Mouse (Mus musculus): ENCODE data around the gene Isyna1. TPM values are rescaled to one million over a fixed set of nuclear protein-coding genes. Genes with fewer than 3 reads are reported as not detected.

Gene Isyna1
- polyA plus RNA-seq, 1 experiment, result 77.2 TPM

- H3K4me1 ChIP-seq (ENCODE audit: control insufficient read depth, insufficient read depth, low read length), result no peaks in the 10 kb centered on the region
- TF ChIP-seq CTCF (IDR thresholded peaks at IDR 0.05; ENCODE audit: extremely low read depth, insufficient read depth, low read length) (no peak), POLR2A (IDR thresholded peaks at IDR 0.05; ENCODE audit: extremely low read depth, insufficient read depth, low read length) (no peak)
- H3K27ac ChIP-seq (ENCODE audit: insufficient read depth, low read length), result no peak overlapping the region
- H3K4me3 ChIP-seq (ENCODE audit: insufficient read depth, low read length), result no peak overlapping the region
Measured at GRCm38 (mm10) chr8:70644065-70644464, 49.9 kb downstream of the Isyna1 start.

DNA sequence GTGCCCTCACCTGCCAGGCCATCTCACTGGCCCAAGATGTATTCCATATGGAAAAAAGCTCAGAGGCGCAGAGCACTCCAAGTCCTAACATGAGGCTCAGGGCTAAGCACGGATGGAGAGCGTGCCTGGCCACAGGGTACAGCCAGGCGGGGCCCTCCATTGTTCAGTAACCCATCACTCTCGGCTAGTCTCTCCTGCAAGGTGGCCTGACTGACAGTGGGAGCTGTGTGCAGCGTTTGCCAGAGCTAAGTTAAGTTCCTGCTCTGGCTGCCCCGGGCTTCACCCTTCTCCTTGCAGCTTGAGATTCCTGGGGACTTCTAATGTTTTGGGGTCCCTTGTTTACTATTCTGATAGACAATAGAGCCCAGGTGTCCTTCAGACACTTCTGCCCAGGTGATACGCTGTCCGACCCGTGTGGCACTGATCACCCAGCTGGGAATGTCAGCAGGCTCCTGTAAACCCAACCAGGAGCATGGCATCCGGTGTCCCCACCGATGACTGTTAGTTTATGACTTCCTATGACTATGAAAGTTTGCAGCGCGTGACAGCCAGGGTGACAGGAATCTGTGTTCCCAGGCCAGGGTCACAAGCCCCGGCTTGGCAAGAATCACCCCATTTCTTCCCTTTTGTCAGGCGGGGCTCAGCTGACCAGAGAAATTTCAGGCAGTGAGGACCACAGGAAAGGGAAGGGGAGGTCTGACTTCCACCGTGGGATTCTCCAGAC is 51.5 kb downstream of the Isyna1 start:
- TF ChIP-seq POLR2A (IDR thresholded peaks at IDR 0.05; ENCODE audit: extremely low read depth, insufficient read depth, low read length), result no peak
- no peak for TF ChIP-seq CTCF (IDR thresholded peaks at IDR 0.05; ENCODE audit: extremely low read depth, insufficient read depth, low read length)
- H3K27ac ChIP-seq (ENCODE audit: insufficient read depth, low read length), result no peak overlapping the region
- no peaks in the 10 kb centered on the region for H3K4me1 ChIP-seq (ENCODE audit: control insufficient read depth, insufficient read depth, low read length)
- no peak overlapping the region for H3K4me3 ChIP-seq (ENCODE audit: insufficient read depth, low read length)

DNA sequence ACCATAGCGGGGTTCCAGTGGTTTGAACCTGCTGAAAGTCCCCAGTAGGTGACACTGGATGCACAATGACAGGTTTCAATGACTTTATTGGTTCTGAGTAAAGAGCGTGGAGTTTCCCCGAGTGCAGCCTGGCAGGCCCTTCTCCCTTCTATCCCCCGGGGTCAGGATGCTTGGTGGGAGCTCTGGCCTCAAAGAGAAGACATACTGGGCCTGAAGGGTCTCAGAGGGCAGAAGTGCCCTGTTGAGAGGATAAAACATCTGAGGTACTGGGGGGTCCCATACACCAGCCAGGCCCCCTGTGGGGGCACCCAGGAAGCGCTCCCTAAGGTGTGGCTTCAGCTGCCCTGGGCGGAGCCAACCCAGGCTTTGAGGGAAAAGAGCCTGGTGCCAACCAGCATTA is 52.2 kb downstream of the Isyna1 start:
- no peak for TF ChIP-seq POLR2A (IDR thresholded peaks at IDR 0.05; ENCODE audit: extremely low read depth, insufficient read depth, low read length)
- TF ChIP-seq CTCF (IDR thresholded peaks at IDR 0.05; ENCODE audit: extremely low read depth, insufficient read depth, low read length), result no peak
- no peaks in the 10 kb centered on the region for H3K4me1 ChIP-seq (ENCODE audit: control insufficient read depth, insufficient read depth, low read length)
- no peak overlapping the region for H3K4me3 ChIP-seq (ENCODE audit: insufficient read depth, low read length)
- no peak overlapping the region for H3K27ac ChIP-seq (ENCODE audit: insufficient read depth, low read length)

DNA sequence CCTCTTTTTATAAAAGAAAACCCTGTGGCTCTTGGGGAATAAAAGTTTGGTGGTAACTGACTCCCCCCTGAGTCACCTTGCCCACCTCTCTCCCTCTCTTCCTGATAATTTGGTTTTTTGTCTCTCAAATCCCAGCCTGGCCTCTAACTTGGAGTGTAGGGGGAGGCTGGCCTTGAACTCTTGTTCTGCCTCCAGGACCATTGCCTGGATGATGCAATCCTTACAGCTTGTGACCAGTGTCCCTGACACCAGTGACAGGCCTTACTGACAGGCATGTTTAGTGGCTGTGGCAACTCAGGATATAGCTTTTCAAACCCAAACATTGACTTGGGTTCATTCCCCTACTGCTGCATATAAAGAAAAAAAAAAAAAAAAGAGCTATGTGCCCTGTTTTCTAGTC is 52.6 kb downstream of the Isyna1 start:
- TF ChIP-seq POLR2A (IDR thresholded peaks at IDR 0.05; ENCODE audit: extremely low read depth, insufficient read depth, low read length) (no peak), CTCF (IDR thresholded peaks at IDR 0.05; ENCODE audit: extremely low read depth, insufficient read depth, low read length) (no peak)
- H3K27ac ChIP-seq (ENCODE audit: insufficient read depth, low read length), result no peak overlapping the region
- H3K4me1 ChIP-seq (ENCODE audit: control insufficient read depth, insufficient read depth, low read length), result no peaks in the 10 kb centered on the region
- no peak overlapping the region for H3K4me3 ChIP-seq (ENCODE audit: insufficient read depth, low read length)

Other genes starting within 250 kb of the Isyna1 start
- gene Upf1, start 241.1 kb upstream of the Isyna1 start, polyA plus RNA-seq (2012; rRNA removed), result 23.8 TPM in 2 replicates
- 0.19 and 0.36 TPM in 2 replicates for gene Comp, start 220.8 kb upstream of the Isyna1 start, polyA plus RNA-seq (2012; rRNA removed)
- 113 and 115 TPM in 2 replicates for gene Crtc1, start 154.8 kb upstream of the Isyna1 start, polyA plus RNA-seq (2012; rRNA removed)
- 66.9 and 70.9 TPM in 2 replicates for gene Klhl26, start 117.4 kb upstream of the Isyna1 start, polyA plus RNA-seq (2012; rRNA removed)
- gene Tmem59l, start 107.0 kb upstream of the Isyna1 start, polyA plus RNA-seq (2012; rRNA removed), result 368 and 400 TPM in 2 replicates
- 2.1 and 8.6 TPM in 2 replicates for gene Crlf1, start 101.2 kb upstream of the Isyna1 start, polyA plus RNA-seq (2012; rRNA removed)
- gene Rex1bd, start 87.6 kb upstream of the Isyna1 start, polyA plus RNA-seq (2012; rRNA removed), result 201 and 206 TPM in 2 replicates
- 851 and 918 TPM in 2 replicates for gene Uba52, start 83.6 kb upstream of the Isyna1 start, polyA plus RNA-seq (2012; rRNA removed)
- 592 and 612 TPM in 2 replicates for gene Fkbp8, start 66.6 kb upstream of the Isyna1 start, polyA plus RNA-seq (2012; rRNA removed)
- gene Kxd1, start 66.4 kb upstream of the Isyna1 start, polyA plus RNA-seq (2012; rRNA removed), result 61.0 and 64.4 TPM in 2 replicates
- 23.8 and 23.9 TPM in 2 replicates for gene Ell, start 54.9 kb upstream of the Isyna1 start, polyA plus RNA-seq (2012; rRNA removed)
- gene Ssbp4, start 14.5 kb downstream of the Isyna1 start, polyA plus RNA-seq (2012; rRNA removed), result 241 and 249 TPM in 2 replicates
- gene Lrrc25, start 21.8 kb downstream of the Isyna1 start, polyA plus RNA-seq (2012; rRNA removed), result 1.0 and 1.4 TPM in 2 replicates
- gene Gdf15, start 38.1 kb downstream of the Isyna1 start, polyA plus RNA-seq (2012; rRNA removed), result 0.09 and 0.19 TPM in 2 replicates
- gene Pgpep1, start 66.0 kb downstream of the Isyna1 start, polyA plus RNA-seq (2012; rRNA removed), result 18.1 and 19.7 TPM in 2 replicates
- gene Lsm4, start 78.9 kb downstream of the Isyna1 start, polyA plus RNA-seq (2012; rRNA removed), result 100 and 105 TPM in 2 replicates
- 223 and 226 TPM in 2 replicates for gene Jund, start 104.6 kb downstream of the Isyna1 start, polyA plus RNA-seq (2012; rRNA removed)
- gene Iqcn, start 109.1 kb downstream of the Isyna1 start, polyA plus RNA-seq (2012; rRNA removed), result 0.08 and 0.13 TPM in 2 replicates
- gene Gm3336, start 124.2 kb downstream of the Isyna1 start, polyA plus RNA-seq (2012; rRNA removed), result 0.09 TPM in 1 of 2 replicates, not detected in the other
- 4.8 and 5.9 TPM in 2 replicates for gene Pde4c, start 129.3 kb downstream of the Isyna1 start, polyA plus RNA-seq (2012; rRNA removed)
- 1,139 and 1,160 TPM in 2 replicates for gene Rab3a, start 160.3 kb downstream of the Isyna1 start, polyA plus RNA-seq (2012; rRNA removed)
- 51.6 and 59.2 TPM in 2 replicates for gene Mpv17l2, start 166.6 kb downstream of the Isyna1 start, polyA plus RNA-seq (2012; rRNA removed)
- gene Pik3r2, start 182.3 kb downstream of the Isyna1 start, polyA plus RNA-seq (2012; rRNA removed), result 177 and 193 TPM in 2 replicates
- gene Mast3, start 210.7 kb downstream of the Isyna1 start, polyA plus RNA-seq (2012; rRNA removed), result 265 and 282 TPM in 2 replicates
- 1.1 TPM in 2 replicates for gene Il12rb1, start 214.1 kb downstream of the Isyna1 start, polyA plus RNA-seq (2012; rRNA removed)
- 31.4 and 35.1 TPM in 2 replicates for gene Arrdc2, start 245.3 kb downstream of the Isyna1 start, polyA plus RNA-seq (2012; rRNA removed)